Mouse (Mus musculus) forebrain, embryonic 15.5 days (tissue): ENCODE data around the gene Usp9x. TPM values are rescaled to one million over a fixed set of nuclear protein-coding genes. Genes with fewer than 3 reads are reported as not detected.

Experiments used
- ATAC-seq: fragments of 200-750 bp; cut with Nextera tagmentation; replicated peaks from 2 replicates; pipeline ENCODE4 v1.8.0; 2017; ENCODE audit warnings: mild to moderate bottlenecking, moderate TSS enrichment, moderate library complexity
- H3K27ac ChIP-seq: fragments of 300-500 bp; sonication (generic); replicated peaks from 2 replicates; pipeline ENCODE4 v1.5.1; 2015; ENCODE audit warnings: mild to moderate bottlenecking, inconsistent platforms
- H3K27me3 ChIP-seq: fragments of 300-500 bp; sonication (generic); 2 replicates; pipeline ENCODE4 v1.6.1; 2015; ENCODE audit warnings: inconsistent platforms
- H3K36me3 ChIP-seq: fragments of 300-500 bp; sonication (generic); 2 replicates; pipeline ENCODE4 v1.6.1; 2015; ENCODE audit warnings: mild to moderate bottlenecking, inconsistent platforms
- H3K4me1 ChIP-seq: fragments of 300-500 bp; sonication (generic); 2 replicates; pipeline ENCODE4 v1.6.1; 2015; ENCODE audit warnings: inconsistent platforms
- H3K4me2 ChIP-seq: fragments of 300-500 bp; sonication (generic); replicated peaks from 2 replicates; pipeline ENCODE4 v1.6.1; 2015; ENCODE audit warnings: mild to moderate bottlenecking, inconsistent platforms
- H3K4me3 ChIP-seq: fragments of 300-500 bp; sonication (generic); 2 replicates; pipeline ENCODE4 v1.5.1; 2015; ENCODE audit warnings: mild to moderate bottlenecking, inconsistent platforms
- H3K9ac ChIP-seq: fragments of 300-500 bp; sonication (generic); replicated peaks from 2 replicates; pipeline ENCODE4 v1.6.1; 2015; ENCODE audit warnings: mild to moderate bottlenecking, inconsistent platforms
- H3K9me3 ChIP-seq: fragments of 300-500 bp; sonication (generic); 2 replicates; pipeline ENCODE4 v1.6.1; 2016; ENCODE audit warnings: inconsistent platforms
- WGBS: fragments of 180-500 bp; shearing (Covaris S2); methylation state at CpG from one replicate; pipeline ENCODE4 v1.1.7; 2015; ENCODE audit warnings: mixed read lengths; 5-methylcytosine and 5-hydroxymethylcytosine counted together
- polyA plus RNA-seq: library from polyadenylated mRNA; unstranded; fragments of >200 nt; fragmentation: Nextera tagmentation; extraction: Ambion mirVana; gene quantifications from 2 replicates; pipeline ENCODE4 v1.2.1, GENCODE M21; 2015

Usp9x gene
- polyA plus RNA-seq, 1 experiment from 2014 or later, result 39.7 TPM

DNA sequence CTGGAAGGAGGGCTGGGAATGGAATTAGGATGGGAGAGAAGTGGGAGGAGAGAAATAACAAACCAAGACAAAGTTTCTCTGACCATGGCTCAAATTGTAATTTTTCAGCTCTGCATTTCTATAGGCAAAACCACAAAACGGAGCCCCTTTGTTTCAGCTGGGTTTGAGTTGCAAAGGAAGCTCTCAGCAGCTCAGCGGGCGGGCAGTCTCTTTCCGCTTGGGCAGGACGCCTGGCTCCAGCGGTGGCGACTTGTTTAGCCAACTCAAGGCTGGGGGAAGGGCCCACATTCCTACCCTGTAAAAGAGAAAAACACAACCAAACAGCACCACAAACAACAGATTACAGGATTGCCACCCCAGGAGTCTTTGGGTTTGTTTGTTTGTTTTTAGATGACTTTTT is 135.2 kb downstream of the Usp9x start:
- no peak for ATAC-seq
- H3K4me1 ChIP-seq, result 0 out of 2 replicates have a peak, but pooled peaks cover 3% of the 10 kb centered on the region
- H3K36me3 ChIP-seq, result no peaks in the 10 kb centered on the region
- no peak overlapping the region for H3K4me2 ChIP-seq
- H3K4me3 ChIP-seq, result no peak overlapping the region
- H3K27ac ChIP-seq, result no peak overlapping the region
- H3K27me3 ChIP-seq, result no peaks in the 10 kb centered on the region
- no peaks in the 10 kb centered on the region for H3K9me3 ChIP-seq
- no peak overlapping the region for H3K9ac ChIP-seq
- 17% methylated on average over 7 of the region's 7 CpGs for WGBS

DNA sequence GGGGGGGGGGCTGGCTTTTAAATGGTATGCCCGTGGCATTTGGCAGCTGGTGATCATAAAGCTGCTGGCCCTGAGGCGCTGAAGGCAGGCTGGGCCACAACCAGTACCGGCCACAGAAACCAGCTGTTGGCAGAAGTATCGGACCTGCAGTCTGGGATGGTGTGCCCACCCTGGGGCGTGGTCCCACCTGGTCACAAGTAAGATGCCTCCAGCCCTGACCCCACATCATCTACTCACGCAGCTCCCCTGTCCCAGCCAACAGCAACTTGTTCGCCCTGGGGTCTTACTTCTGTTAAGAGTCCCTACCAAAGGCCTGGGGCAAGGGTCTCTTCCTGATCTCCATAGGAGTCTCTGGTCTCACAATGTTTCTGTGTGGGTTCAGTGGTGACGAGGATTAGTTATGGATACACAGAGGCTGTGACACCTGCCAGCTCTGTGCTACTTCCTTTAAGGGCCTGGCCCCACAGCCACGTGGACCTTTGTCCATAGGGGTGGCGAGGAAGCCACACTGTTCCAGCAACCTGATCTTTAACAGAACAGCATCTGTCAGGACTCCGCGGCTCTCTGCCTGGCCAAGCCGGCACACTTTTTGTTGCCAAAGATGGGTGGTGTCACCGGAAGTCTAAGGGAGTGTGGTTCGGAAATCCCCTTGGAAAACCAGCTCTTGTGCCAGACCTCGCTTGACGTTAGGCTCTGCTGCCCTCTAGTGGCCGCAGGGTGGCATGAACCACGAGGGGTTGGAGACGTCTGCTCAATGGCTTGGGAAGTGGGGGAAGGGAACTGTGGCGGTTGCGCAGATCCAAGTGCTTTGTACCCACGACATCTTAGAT is 136.4 kb downstream of the Usp9x start:
- Histone ChIP-seq H3K4me2 (peak overlapping the region; percentile 43), H3K4me3 (peak overlapping the region; percentile 33), H3K9me3 (no peaks in the 10 kb centered on the region), H3K36me3 (no peaks in the 10 kb centered on the region), H3K27me3 (no peaks in the 10 kb centered on the region), H3K9ac (0 out of 2 replicates have a peak overlapping the region, but pooled peaks have one; percentile 41), H3K4me1 (0 out of 2 replicates have a peak, but pooled peaks cover 3% of the 10 kb centered on the region), H3K27ac (peak overlapping the region; percentile 81)
- 27% methylated on average over 23 of the region's 23 CpGs for WGBS
- ATAC-seq, result peak; percentile 94

DNA sequence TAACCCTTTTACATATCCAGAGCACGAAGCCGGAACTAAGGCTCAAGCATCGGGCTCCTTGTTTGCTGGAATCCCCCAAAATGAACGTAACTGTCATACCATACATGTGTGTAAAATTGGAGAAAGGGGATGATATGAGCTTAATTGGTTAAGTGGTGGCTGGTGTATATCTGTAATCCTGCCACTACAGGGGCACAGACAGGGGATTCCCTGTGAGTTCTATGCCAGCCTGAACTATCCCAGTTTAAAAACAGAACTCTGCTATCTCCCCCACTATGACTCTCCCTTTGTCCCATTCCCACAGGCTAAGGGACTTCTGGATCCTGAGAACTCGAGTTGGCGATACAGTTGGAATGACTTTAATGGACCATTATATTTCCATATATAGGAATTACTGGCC is 137.1 kb downstream of the Usp9x start:
- H3K4me3 ChIP-seq, result peak overlapping the region; percentile 33
- no peaks in the 10 kb centered on the region for H3K9me3 ChIP-seq
- 22% methylated on average over 6 of the region's 6 CpGs for WGBS
- H3K4me1 ChIP-seq, result 0 out of 2 replicates have a peak, but pooled peaks cover 3% of the 10 kb centered on the region
- H3K27ac ChIP-seq, result peak overlapping the region; percentile 81
- ATAC-seq, result peak; percentile 51
- H3K4me2 ChIP-seq, result peak overlapping the region; percentile 43
- peak overlapping the region; percentile 41; the same call in 1 of the 2 replicates for H3K9ac ChIP-seq
- no peaks in the 10 kb centered on the region for H3K36me3 ChIP-seq
- H3K27me3 ChIP-seq, result no peaks in the 10 kb centered on the region

DNA sequence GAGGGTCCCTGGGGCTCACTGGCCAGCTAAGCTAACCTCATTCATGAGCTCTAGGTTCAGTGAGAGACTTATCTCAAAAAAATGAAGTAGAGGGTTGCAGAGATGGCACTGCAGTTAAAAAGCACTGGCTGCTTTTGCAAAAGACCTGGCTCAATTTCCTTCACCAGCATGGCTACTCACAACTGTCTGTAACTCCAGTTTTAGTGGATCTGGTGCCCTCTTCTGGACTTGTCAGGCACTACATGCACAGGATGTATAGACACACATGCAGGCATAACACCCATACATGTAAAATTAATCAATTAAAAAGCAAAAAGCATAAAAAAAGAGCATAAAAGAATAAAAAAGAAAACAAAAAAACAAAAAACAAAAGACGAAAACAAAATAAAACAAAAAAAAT is 143.0 kb downstream of the Usp9x start:
- H3K4me1 ChIP-seq, result no peaks in the 10 kb centered on the region
- WGBS, result 74% methylated on average over 1 of the region's 1 CpGs
- H3K9me3 ChIP-seq, result no peaks in the 10 kb centered on the region
- no peaks in the 10 kb centered on the region for H3K36me3 ChIP-seq
- H3K27ac ChIP-seq, result no peak overlapping the region
- H3K9ac ChIP-seq, result no peak overlapping the region
- no peaks in the 10 kb centered on the region for H3K27me3 ChIP-seq
- H3K4me2 ChIP-seq, result no peak overlapping the region
- H3K4me3 ChIP-seq, result no peak overlapping the region
- ATAC-seq, result no peak

Other genes with a start within 250 kb of the Usp9x start
- gene Ddx3x, start 209.5 kb downstream of the Usp9x start, polyA plus RNA-seq, result 124 and 127 TPM in 2 replicates